Mouse (Mus musculus): ENCODE results near the gene Cpne7. TPM values are rescaled to one million over a fixed set of nuclear protein-coding genes. Genes with fewer than 3 reads are reported as not detected.

Cpne7 gene
- polyA plus RNA-seq (2015; fragmentation: Illumina TruSeq; extraction: RNeasy Lipid Tissue Mini Kit (QIAGEN cat#74804); ENCODE audit: low read depth, low replicate concordance), result 68.1 TPM

DNA sequence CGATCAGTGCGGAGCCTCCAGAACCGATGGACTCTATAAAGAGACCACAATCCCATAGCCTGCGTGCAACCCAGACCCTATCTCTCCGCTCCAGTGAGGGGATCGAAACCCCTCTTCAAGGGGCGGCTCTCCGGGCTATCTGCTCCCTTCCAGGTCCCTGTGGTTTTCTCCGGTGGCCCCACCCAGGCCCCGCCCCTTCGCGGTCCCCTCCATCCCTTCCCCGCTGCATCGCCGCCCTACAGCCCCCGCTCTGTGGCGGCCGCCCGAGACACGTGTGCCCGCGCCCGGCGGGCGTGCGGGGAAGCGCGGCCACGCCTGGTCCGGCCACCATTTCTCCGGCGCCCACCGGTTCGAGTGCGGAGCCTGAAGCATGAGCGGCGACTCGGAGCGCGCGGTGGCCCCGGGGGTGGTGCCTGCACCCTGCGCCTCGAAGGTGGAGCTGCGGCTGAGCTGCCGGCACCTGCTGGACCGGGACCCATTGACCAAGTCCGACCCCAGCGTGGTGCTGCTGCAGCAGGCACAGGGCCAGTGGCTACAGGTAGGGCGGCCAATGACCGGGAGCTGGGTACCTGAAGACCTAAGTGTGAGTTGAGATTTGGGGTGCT is at the start of gene Cpne7:
Gene Cpne7, plus strand, starts transcription at position 248 of the 605 bp plus-strand sequence.

DNA sequence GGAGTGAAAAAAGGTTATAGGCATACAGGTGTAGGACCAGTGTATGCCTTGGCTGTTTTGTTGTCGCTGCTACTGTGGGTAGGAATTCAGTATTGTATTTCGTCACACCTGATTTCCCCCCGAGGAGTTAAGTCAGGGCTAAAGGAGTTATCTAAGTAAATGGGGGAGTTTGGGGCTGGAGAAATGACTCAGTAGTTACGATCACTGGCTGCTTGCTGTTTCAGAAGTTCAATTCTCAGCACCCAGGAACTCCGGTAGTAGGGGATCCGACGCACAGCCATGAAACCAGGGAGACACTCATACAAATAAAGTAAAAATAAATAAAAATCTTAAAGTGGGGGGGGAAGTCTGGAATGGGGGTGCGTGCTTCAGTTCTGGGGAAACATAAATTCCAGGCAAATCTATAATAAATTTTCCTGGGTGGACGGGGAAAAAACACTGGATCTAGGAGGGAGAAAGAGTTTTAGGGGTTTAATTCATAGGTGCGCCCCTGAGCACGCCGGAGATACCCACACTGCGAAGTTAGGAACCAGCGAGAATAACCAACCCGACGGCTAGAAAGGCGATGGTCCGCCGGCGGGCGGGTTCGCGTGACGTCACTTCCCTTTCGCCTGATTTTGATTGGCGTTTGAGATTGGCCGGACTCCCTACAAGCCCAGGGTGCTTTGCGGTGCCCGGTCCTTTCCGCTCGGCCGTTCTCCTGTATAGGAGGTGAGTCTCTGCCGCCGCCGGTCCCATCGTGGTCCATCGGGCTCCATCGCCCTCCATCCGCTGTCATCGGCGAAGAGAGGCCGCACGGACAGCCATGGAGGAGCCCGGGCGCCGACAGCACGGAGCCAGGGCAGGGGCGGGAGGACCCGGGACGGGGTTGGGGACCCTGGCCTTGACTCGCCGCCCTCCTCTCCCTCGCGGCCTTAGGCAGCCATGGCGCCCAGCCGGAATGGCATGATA is 15.2 kb upstream of the Cpne7 start, which contains the start of gene Rpl13:
Gene Rpl13, plus strand, starts transcription at position 616 of the 951 bp plus-strand sequence.

DNA sequence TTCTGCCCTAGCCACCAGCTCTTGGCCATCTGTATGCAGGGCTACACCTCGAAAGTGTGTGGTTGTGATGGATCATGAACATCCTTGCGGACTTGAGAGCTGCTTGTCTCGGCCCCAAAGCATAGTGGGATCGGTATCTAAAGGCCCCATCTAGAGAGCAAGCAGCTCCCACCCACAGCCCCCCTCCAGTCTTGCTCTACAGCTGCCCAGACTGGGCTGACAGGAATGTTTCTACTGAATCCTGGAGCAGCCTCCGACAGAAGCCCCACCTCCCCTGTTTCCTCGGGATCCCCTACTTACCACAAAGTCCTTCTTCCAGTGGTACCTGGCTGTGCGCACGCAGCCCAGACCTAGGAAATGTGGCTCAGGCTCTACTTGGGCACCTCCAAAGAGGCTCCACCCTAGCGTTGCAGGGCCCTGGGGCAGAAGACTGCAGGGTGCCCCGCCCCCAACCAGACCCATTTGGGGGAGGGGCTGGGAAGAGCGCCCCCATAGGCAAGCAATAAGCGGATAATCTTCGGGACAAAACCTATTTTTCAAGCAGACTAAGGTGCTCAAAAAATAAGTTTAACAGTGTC is 40.8 kb downstream of the Cpne7 start, which contains the start of gene Sult5a1:
Gene Sult5a1, minus strand, starts transcription at position 428 of the 578 bp plus-strand sequence.

Other genes starting within 250 kb of the Cpne7 start
- gene Ankrd11, start 75.1 kb upstream of the Cpne7 start, polyA plus RNA-seq (2015; fragmentation: Illumina TruSeq; extraction: RNeasy Lipid Tissue Mini Kit (QIAGEN cat#74804); ENCODE audit: low read depth, low replicate concordance), result 87.1 TPM
- gene Spg7, start 54.4 kb upstream of the Cpne7 start, polyA plus RNA-seq (2015; fragmentation: Illumina TruSeq; extraction: RNeasy Lipid Tissue Mini Kit (QIAGEN cat#74804); ENCODE audit: low read depth, low replicate concordance), result 54.6 TPM
- gene Rpl13, start 15.0 kb upstream of the Cpne7 start, polyA plus RNA-seq (2015; fragmentation: Illumina TruSeq; extraction: RNeasy Lipid Tissue Mini Kit (QIAGEN cat#74804); ENCODE audit: low read depth, low replicate concordance), result 765 TPM
- gene Sult5a1, start 40.9 kb downstream of the Cpne7 start, polyA plus RNA-seq (2015; fragmentation: Illumina TruSeq; extraction: RNeasy Lipid Tissue Mini Kit (QIAGEN cat#74804); ENCODE audit: low read depth, low replicate concordance), result 0.31 TPM
- gene Dpep1, start 68.9 kb downstream of the Cpne7 start, polyA plus RNA-seq (2015; fragmentation: Illumina TruSeq; extraction: RNeasy Lipid Tissue Mini Kit (QIAGEN cat#74804); ENCODE audit: low read depth, low replicate concordance), result 0.67 TPM
- gene Chmp1a, start 95.4 kb downstream of the Cpne7 start, polyA plus RNA-seq (2015; fragmentation: Illumina TruSeq; extraction: RNeasy Lipid Tissue Mini Kit (QIAGEN cat#74804); ENCODE audit: low read depth, low replicate concordance), result 109 TPM
- gene Spata33, start 95.5 kb downstream of the Cpne7 start, polyA plus RNA-seq (2015; fragmentation: Illumina TruSeq; extraction: RNeasy Lipid Tissue Mini Kit (QIAGEN cat#74804); ENCODE audit: low read depth, low replicate concordance), result 7.8 TPM
- 98.4 TPM for gene Cdk10, start 107.5 kb downstream of the Cpne7 start, polyA plus RNA-seq (2015; fragmentation: Illumina TruSeq; extraction: RNeasy Lipid Tissue Mini Kit (QIAGEN cat#74804); ENCODE audit: low read depth, low replicate concordance)
- 35.3 TPM for gene Spata2l, start 118.9 kb downstream of the Cpne7 start, polyA plus RNA-seq (2015; fragmentation: Illumina TruSeq; extraction: RNeasy Lipid Tissue Mini Kit (QIAGEN cat#74804); ENCODE audit: low read depth, low replicate concordance)
- 15.7 TPM for gene Zfp276, start 136.8 kb downstream of the Cpne7 start, polyA plus RNA-seq (2015; fragmentation: Illumina TruSeq; extraction: RNeasy Lipid Tissue Mini Kit (QIAGEN cat#74804); ENCODE audit: low read depth, low replicate concordance)
- 45.1 TPM for gene Vps9d1, start 137.0 kb downstream of the Cpne7 start, polyA plus RNA-seq (2015; fragmentation: Illumina TruSeq; extraction: RNeasy Lipid Tissue Mini Kit (QIAGEN cat#74804); ENCODE audit: low read depth, low replicate concordance)
- 3.4 TPM for gene Fanca, start 201.2 kb downstream of the Cpne7 start, polyA plus RNA-seq (2015; fragmentation: Illumina TruSeq; extraction: RNeasy Lipid Tissue Mini Kit (QIAGEN cat#74804); ENCODE audit: low read depth, low replicate concordance)
- 18.7 TPM for gene Spire2, start 215.3 kb downstream of the Cpne7 start, polyA plus RNA-seq (2015; fragmentation: Illumina TruSeq; extraction: RNeasy Lipid Tissue Mini Kit (QIAGEN cat#74804); ENCODE audit: low read depth, low replicate concordance)